Mouse (Mus musculus) hindbrain, embryonic 11.5 days (tissue): ENCODE measurements around the gene Gm10840. TPM values are rescaled to one million over a fixed set of nuclear protein-coding genes. Genes with fewer than 3 reads are reported as not detected.

Experiments used
- ATAC-seq: fragments of 200-750 bp; cut with Nextera tagmentation; 2 replicates; pipeline ENCODE4 v1.8.0; 2017; ENCODE audit warnings: mild to moderate bottlenecking, moderate TSS enrichment, moderate library complexity; ENCODE audit not compliant: low FRiP score
- DNase-seq: peaks from one replicate; pipeline ENCODE4 v3.0.0-alpha.2; 2015; ENCODE audit warnings: low spot score
- H3K27ac ChIP-seq: fragments of 300-500 bp; sonication (generic); 2 replicates; pipeline ENCODE4 v1.5.1; 2014; ENCODE audit warnings: mild to moderate bottlenecking, low read depth, low read length
- H3K27me3 ChIP-seq: fragments of 300-500 bp; sonication (generic); 2 replicates; pipeline ENCODE4 v1.6.1; 2014; ENCODE audit warnings: mild to moderate bottlenecking, low read length, moderate library complexity, mixed read lengths; ENCODE audit not compliant: control insufficient read depth, insufficient read depth
- H3K36me3 ChIP-seq: fragments of 300-500 bp; sonication (generic); 2 replicates; pipeline ENCODE4 v1.6.1; 2014; ENCODE audit warnings: mild to moderate bottlenecking, low read length, moderate library complexity, mixed read lengths; ENCODE audit not compliant: control insufficient read depth, insufficient read depth
- H3K4me1 ChIP-seq: fragments of 300-500 bp; sonication (generic); replicated peaks from 2 replicates; pipeline ENCODE4 v1.6.1; 2014; ENCODE audit warnings: low read length, mixed read lengths; ENCODE audit not compliant: control insufficient read depth, insufficient read depth
- H3K4me2 ChIP-seq: fragments of 300-500 bp; sonication (generic); replicated peaks from 2 replicates; pipeline ENCODE4 v1.6.1; 2014; ENCODE audit warnings: mild to moderate bottlenecking, low read depth, low read length
- H3K4me3 ChIP-seq: fragments of 300-500 bp; sonication (generic); 2 replicates; pipeline ENCODE4 v1.5.1; 2014; ENCODE audit warnings: low read depth, low read length
- H3K9ac ChIP-seq: fragments of 300-500 bp; sonication (generic); 2 replicates; pipeline ENCODE4 v1.6.1; 2014; ENCODE audit warnings: low read depth, low read length
- H3K9me3 ChIP-seq: fragments of 300-500 bp; sonication (generic); 2 replicates; pipeline ENCODE4 v1.6.1; 2016; ENCODE audit warnings: low read length; ENCODE audit not compliant: control insufficient read depth
- WGBS: fragments of 180-500 bp; shearing (Covaris S2); extraction: QIAGEN DNeasy Blood & Tissue Kit; methylation state at CpG from one replicate; pipeline ENCODE4 v1.1.7; 2014; 5-methylcytosine and 5-hydroxymethylcytosine counted together
- polyA plus RNA-seq: library from polyadenylated mRNA; unstranded; fragments of >200 nt; fragmentation: Nextera tagmentation; extraction: Ambion mirVana; gene quantifications from 2 replicates; pipeline ENCODE4 v1.2.1, GENCODE M21; 2014

Gene Gm10840
- polyA plus RNA-seq, 1 experiment from 2014 or later = not detected

DNA sequence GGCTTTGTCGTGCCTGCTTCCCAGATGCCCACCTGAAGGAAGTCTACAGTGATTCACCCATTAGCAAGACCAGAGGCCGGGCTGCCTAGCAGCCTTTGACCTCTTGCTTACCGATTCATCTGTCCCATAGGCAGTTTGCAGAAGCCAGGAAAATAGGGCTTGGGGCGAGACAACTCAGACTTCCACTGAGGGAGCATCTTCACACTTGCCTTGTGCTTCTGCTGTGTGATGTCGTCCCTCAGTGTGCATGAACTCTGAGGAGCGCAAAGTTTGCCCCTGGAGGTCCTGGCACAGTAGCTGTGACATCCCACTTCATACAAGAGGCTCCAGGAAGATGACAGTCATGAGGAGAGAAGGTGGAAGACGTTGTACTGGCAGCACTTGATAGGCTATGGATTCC lies 3.5 kb upstream of the Gm10840 start:
- no peak overlapping the region for H3K27ac ChIP-seq
- H3K4me3 ChIP-seq = no peak overlapping the region
- H3K4me1 ChIP-seq = peaks cover 20% of the 10 kb centered on the region
- H3K4me2 ChIP-seq = no peak overlapping the region
- no peaks in the 10 kb centered on the region for H3K27me3 ChIP-seq
- no peak overlapping the region for H3K9ac ChIP-seq
- WGBS = 88% methylated on average over 7 of the region's 7 CpGs
- DNase-seq (no peak), ATAC-seq (no peak)
- H3K9me3 ChIP-seq = no peaks in the 10 kb centered on the region
- no peaks in the 10 kb centered on the region; the same call in 1 of the 2 replicates for H3K36me3 ChIP-seq

DNA sequence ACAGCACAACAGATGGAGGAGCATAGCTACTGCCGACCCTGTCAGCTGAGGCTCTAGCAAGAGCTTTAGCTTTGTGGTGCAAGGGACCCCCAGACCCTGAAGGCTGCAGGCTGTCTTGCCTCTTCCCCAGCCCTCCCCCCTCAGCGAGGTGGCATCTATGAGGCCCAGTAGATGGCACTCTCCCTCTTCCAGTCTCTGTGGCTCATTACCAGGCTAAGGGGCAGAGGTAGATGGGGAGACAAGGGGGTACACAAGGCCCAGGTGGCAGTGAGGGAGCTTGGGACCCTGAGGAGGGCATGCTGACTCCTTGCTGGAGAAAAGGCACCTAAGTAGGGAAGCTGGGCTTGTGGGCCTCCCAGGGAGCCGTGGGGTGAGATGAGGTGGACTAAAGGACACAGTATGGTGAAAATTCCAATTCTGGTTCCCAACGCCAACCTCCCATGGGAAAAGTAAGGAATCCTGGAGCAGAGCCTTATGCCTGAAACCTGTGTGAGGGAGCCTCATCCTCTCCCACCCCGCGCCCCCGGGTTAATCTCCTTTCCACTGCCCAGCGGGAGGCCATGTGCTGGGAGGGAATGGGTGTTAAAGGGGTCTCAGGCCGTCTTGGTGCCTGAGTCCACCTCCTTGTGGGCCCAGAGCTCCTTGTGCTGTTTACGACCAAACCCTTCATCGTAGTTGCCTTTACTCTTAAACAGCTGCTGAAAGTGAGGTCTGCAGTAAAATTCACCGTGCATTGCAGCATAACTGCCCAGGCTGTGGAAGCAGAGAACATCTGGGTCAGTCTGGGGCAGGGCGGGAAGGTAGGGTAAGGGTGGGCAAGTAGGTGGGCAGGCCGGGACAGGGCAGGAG lies 2.3 kb upstream of the Gm10840 start:
- H3K9me3 ChIP-seq = no peaks in the 10 kb centered on the region
- H3K36me3 ChIP-seq = no peaks in the 10 kb centered on the region; the same call in 1 of the 2 replicates
- peak; percentile 34 for DNase-seq
- H3K27ac ChIP-seq = peak overlapping the region; percentile 98; the same call in 1 of the 2 replicates
- no peak for ATAC-seq
- 69% methylated on average over 14 of the region's 14 CpGs for whole genome bisulfite sequencing
- peak overlapping the region; percentile 87 for H3K4me3 ChIP-seq
- no peaks in the 10 kb centered on the region for H3K27me3 ChIP-seq
- H3K4me2 ChIP-seq = peak overlapping the region; percentile 80
- peaks cover 20% of the 10 kb centered on the region for H3K4me1 ChIP-seq
- 0 out of 2 replicates have a peak overlapping the region, but pooled peaks have one; percentile 17 for H3K9ac ChIP-seq

DNA sequence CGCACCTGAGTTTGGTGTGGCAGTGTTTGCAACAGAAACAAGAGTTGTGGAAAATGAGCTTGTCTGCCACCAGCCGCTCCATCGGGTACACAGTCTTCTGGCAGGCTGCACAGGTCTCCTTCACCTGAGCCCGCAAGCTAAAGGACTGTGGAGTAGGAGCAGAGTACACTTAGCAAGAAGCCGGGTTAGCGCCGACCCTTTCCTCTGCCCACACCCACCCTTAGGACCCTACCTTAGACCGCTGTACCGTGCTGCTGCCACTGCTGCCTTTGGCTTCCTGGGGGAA lies 1.8 kb upstream of the Gm10840 start:
- H3K27me3 ChIP-seq = no peaks in the 10 kb centered on the region
- H3K9ac ChIP-seq = peak overlapping the region; percentile 98
- peak overlapping the region; percentile 98 for H3K27ac ChIP-seq
- H3K9me3 ChIP-seq = no peaks in the 10 kb centered on the region
- ATAC-seq (peak; percentile 13; the same call in 1 of the 2 replicates), DNase-seq (no peak)
- peak overlapping the region; percentile 80 for H3K4me2 ChIP-seq
- peaks cover 20% of the 10 kb centered on the region for H3K4me1 ChIP-seq
- WGBS = 53% methylated on average over 9 of the region's 9 CpGs
- H3K4me3 ChIP-seq = peak overlapping the region; percentile 87
- H3K36me3 ChIP-seq = no peaks in the 10 kb centered on the region; the same call in 1 of the 2 replicates

DNA sequence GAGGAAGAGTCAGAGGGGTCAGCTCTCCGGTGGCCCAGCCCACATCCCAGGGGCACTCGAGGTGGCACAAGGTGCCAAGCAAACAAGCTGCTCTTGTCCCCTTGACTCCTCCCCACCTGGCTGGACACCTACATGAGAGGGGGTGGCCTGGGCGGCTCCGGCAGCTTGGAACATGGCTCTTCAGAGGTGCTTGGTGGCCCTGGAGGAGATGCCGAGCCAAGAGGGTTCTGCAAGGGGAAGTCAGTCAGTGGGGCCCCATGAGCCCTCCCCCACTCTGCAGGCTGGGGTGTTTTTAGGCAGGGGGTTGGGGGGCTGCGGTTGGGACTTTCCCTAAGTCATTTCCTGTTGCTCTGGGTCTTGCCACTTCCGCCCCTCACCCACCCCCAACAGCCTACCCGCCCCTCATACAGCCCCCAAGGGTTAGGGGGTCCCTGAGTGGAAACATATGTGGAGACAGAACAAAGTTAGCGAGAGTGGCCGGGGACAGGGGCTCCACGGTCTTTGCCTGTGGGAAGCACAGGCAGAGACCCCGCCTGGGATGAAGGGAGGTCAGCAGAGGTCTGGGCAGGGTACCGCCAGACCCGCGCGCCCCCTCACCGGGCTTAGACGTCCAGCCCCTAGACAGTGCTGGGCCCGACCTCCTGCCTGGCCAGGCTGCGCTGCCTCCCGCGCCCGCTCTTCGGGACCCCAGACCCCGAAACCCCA lies 1.3 kb upstream of the Gm10840 start:
- ATAC-seq = peak; percentile 64
- H3K27me3 ChIP-seq = no peaks in the 10 kb centered on the region
- peaks cover under 1% of the 10 kb centered on the region; the same call in 1 of the 2 replicates for H3K36me3 ChIP-seq

DNA sequence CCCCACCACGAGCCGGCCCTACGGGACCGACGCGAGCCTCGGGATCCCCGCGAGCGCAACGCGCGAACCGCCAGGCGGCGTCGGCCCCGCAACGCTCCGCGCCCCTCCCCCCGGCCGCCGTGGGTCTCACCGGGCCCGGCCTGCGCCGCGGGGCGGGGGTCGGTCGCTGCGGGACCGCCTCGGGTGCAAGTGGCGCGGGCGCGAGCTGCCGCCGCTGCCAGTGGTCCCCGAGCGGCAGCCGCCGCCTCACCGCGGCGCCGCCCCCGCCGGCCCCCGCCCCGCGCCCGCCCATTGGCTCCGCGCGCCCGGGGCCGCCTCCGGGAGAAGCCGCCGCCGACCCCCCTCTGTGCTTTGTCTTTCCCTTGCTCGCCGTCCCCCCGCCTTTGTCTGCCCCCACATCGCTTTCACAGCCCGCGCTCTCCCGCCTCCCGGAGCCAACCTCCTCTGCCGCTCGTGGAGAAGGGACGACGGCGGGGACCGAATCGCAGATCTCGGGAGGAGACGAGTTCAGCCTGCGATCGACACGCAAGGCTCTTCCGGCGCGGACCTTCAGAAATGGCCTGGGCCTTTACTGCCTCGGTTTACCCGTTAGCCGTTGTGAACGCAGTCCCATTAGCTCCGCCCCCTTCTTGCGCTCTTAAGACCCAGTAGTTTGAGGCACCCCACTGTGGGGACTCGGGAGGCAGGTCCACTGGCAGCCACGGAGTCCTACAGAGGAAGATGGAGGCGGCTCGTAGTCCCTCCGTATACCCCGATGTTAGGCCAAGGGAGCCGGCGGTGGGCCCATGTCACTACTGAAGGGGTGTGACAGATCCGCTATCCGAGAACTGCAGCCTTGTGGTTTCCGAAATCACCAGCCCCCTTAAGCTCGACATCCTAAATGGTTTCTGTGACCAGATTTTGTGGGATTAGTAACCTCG lies 469 bp upstream of the Gm10840 start:
- Histone ChIP-seq H3K9ac (peak overlapping the region; percentile 98), H3K27ac (peak overlapping the region; percentile 98), H3K27me3 (no peaks in the 10 kb centered on the region), H3K4me1 (peaks cover 20% of the 10 kb centered on the region), H3K4me3 (peak overlapping the region; percentile 87), H3K9me3 (no peaks in the 10 kb centered on the region), H3K4me2 (peak overlapping the region; percentile 80), H3K36me3 (peaks cover 2% of the 10 kb centered on the region; the same call in 1 of the 2 replicates)
- ATAC-seq (peak; percentile 72), DNase-seq (peak; percentile 84)
- under 1% methylated on average over 41 of the region's 106 CpGs for WGBS

More for the DNA sequence above, 1.3 kb upstream of the Gm10840 start:
- Histone ChIP-seq H3K27ac (peak overlapping the region; percentile 98), H3K4me1 (peaks cover 20% of the 10 kb centered on the region), H3K9me3 (no peaks in the 10 kb centered on the region), H3K4me2 (peak overlapping the region; percentile 80), H3K4me3 (peak overlapping the region; percentile 87), H3K9ac (peak overlapping the region; percentile 98)
- WGBS = 1% methylated on average over 24 of the region's 25 CpGs
- no peak for DNase-seq

DNA sequence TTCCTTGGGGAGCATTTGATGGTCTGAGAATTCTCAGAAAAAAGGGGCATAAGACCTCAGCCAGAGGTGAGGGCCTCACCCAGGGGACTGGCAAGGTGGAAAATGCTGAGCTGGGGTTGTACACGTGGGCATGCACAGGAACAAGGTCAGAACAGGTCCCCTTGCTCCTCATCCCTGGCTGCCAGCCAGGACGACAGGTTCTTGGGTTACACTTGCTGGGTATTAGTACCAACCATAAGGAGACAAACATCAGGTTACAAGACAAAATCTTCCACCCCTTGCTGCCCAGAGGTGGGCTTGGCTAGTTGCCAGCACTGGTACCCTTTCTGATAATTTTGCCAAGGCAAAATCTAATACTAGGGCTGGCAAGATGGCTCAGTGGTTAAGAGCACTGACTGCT lies 1.6 kb downstream of the Gm10840 start:
- Histone ChIP-seq H3K4me2 (no peak overlapping the region), H3K4me1 (peaks cover 20% of the 10 kb centered on the region), H3K9ac (no peak overlapping the region), H3K9me3 (no peaks in the 10 kb centered on the region), H3K36me3 (peaks cover 6% of the 10 kb centered on the region; the same call in 1 of the 2 replicates), H3K27ac (no peak overlapping the region), H3K27me3 (no peaks in the 10 kb centered on the region), H3K4me3 (no peak overlapping the region)
- WGBS = 93% methylated on average over 2 of the region's 2 CpGs
- ATAC-seq (no peak), DNase-seq (no peak)

DNA sequence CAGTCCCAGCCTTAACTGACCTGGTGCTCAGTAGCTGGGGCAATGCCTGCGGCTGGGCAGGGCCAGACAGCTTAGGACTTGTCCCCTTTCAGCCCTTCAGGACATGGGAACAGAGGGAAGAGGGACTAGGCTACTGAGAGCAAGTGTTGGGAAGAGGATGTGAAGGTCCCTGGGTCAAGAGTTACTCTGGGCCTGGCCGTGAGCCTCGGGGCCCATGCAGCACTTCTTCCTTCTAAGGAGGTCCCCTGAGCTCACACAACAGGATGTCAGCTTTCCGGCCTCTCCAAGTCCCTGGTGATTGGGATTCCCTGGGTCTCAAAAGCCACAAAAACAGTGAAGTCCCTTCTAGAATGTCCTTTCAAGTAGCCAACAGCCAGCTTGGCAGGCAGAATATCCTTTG lies 2.9 kb downstream of the Gm10840 start:
- Histone ChIP-seq H3K4me1 (peaks cover 14% of the 10 kb centered on the region), H3K27ac (no peak overlapping the region), H3K4me2 (no peak overlapping the region), H3K4me3 (no peak overlapping the region), H3K9me3 (no peaks in the 10 kb centered on the region), H3K36me3 (peaks cover 9% of the 10 kb centered on the region; the same call in 1 of the 2 replicates), H3K9ac (no peak overlapping the region), H3K27me3 (no peaks in the 10 kb centered on the region)
- DNase-seq (no peak), ATAC-seq (no peak)
- WGBS = 90% methylated on average over 4 of the region's 4 CpGs

DNA sequence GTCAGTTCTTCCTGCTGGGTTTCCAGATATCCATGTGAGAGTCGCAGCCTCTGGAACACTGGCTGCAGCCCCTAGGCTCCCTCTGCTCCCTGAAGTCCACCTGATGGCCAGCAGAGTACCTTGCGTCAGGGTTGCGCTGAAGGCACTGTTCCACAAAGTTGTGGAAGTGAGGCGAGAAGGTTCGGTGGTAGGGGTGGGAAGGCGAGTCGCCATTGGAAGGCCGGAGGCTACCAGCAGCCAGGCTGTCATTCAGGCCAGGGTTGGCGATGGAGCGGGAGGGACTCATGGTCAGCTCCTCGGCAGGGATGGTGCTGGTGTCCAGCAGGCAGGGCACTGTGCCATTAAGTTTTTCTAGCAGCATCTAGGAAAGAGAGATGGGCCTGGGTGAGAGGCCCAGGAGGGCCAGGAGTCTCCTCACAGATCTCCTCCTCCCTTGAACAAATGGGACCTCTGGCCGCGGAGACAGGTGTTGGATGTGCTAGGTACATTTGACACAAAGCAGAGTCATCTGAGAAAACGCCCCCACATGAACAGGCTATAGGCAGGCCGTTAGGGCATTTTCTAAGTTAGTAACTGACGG lies 4.0 kb downstream of the Gm10840 start:
- no peak for DNase-seq
- Histone ChIP-seq H3K27ac (no peak overlapping the region), H3K4me1 (peaks cover 7% of the 10 kb centered on the region), H3K9ac (no peak overlapping the region), H3K4me2 (no peak overlapping the region), H3K27me3 (no peaks in the 10 kb centered on the region), H3K36me3 (peaks cover 9% of the 10 kb centered on the region; the same call in 1 of the 2 replicates), H3K9me3 (no peaks in the 10 kb centered on the region), H3K4me3 (no peak overlapping the region)
- no peak for ATAC-seq
- WGBS = 91% methylated on average over 16 of the region's 16 CpGs
